Mouse (Mus musculus) spleen, postnatal 36 days (tissue): ENCODE results near the gene Ltv1.

ENCODE experiments used
- DNase-seq, 2 experiments: peaks; one replicate each; pipeline ENCODE4 v3.0.0; 2022; ENCODE audit warnings: low spot score in 2 of 2, mixed read lengths in 1 of 2

Gene Ltv1

GRCm38 (mm10) chr10:13192731-13193351, at the start of gene Ltv1:
Ltv1 (minus strand) TSS chr10:13193168.
- DNase-seq = peak; percentile 94 to 95

- DNase-seq = no peak
Measured at GRCm38 (mm10) chr10:13240431-13240830, 47.5 kb upstream of the Ltv1 start.

GRCm38 (mm10) chr10:13238188-13238587, 45.2 kb upstream of the Ltv1 start:
- DNase-seq = no peak

- no peak for DNase-seq
Measured at GRCm38 (mm10) chr10:13236866-13237265, 43.9 kb upstream of the Ltv1 start.

- no peak for DNase-seq
Measured at GRCm38 (mm10) chr10:13234503-13234902, 41.5 kb upstream of the Ltv1 start.

- DNase-seq = no peak
Measured at GRCm38 (mm10) chr10:13233941-13234340, 41.0 kb upstream of the Ltv1 start.

- no peak for DNase-seq
Measured at GRCm38 (mm10) chr10:13233143-13233622, 40.2 kb upstream of the Ltv1 start.

- DNase-seq = no peak
Measured at GRCm38 (mm10) chr10:13232443-13233142, 39.6 kb upstream of the Ltv1 start.

GRCm38 (mm10) chr10:13230716-13231115, 37.7 kb upstream of the Ltv1 start:
- no peak for DNase-seq

- DNase-seq = no peak
Measured at GRCm38 (mm10) chr10:13225377-13226063, 32.6 kb upstream of the Ltv1 start.

GRCm38 (mm10) chr10:13222135-13222534, 29.2 kb upstream of the Ltv1 start:
- no peak for DNase-seq

GRCm38 (mm10) chr10:13220061-13220460, 27.1 kb upstream of the Ltv1 start:
- DNase-seq = no peak

GRCm38 (mm10) chr10:13213956-13214355, 21.0 kb upstream of the Ltv1 start:
- DNase-seq = no peak

GRCm38 (mm10) chr10:13212829-13213228, 19.9 kb upstream of the Ltv1 start:
- DNase-seq = no peak

- DNase-seq = no peak
Measured at GRCm38 (mm10) chr10:13212326-13212725, 19.4 kb upstream of the Ltv1 start.

GRCm38 (mm10) chr10:13209930-13210637, 17.1 kb upstream of the Ltv1 start:
- no peak for DNase-seq

- no peak for DNase-seq
Measured at GRCm38 (mm10) chr10:13209506-13209905, 16.5 kb upstream of the Ltv1 start.

- DNase-seq = no peak
Measured at GRCm38 (mm10) chr10:13209061-13209460, 16.1 kb upstream of the Ltv1 start.

GRCm38 (mm10) chr10:13201741-13202293, 8.8 kb upstream of the Ltv1 start:
- DNase-seq = no peak

- no peak for DNase-seq
Measured at GRCm38 (mm10) chr10:13200862-13201261, 7.9 kb upstream of the Ltv1 start.

- DNase-seq = no peak
Measured at GRCm38 (mm10) chr10:13199234-13199633, 6.3 kb upstream of the Ltv1 start.
